Mouse (Mus musculus) lung, postnatal 0 days (tissue): Measurements from ENCODE around the gene C9orf72. TPM values are rescaled to one million over a fixed set of nuclear protein-coding genes. Genes with fewer than 3 reads are reported as not detected.

Experiments
- ATAC-seq: fragments of 200-750 bp; cut with Nextera tagmentation; 2 replicates; pipeline ENCODE4 v1.8.0; 2017; ENCODE audit warnings: moderate library complexity
- DNase-seq: peaks from one replicate; pipeline ENCODE4 v3.0.0-alpha.2; 2016; ENCODE audit warnings: low spot score
- H3K27ac ChIP-seq: fragments of 300-500 bp; sonication (generic); 2 replicates; pipeline ENCODE4 v1.5.1; 2014; ENCODE audit warnings: antibody characterized with exemption, mild to moderate bottlenecking, low read length, mixed read lengths
- H3K27me3 ChIP-seq: fragments of 300-500 bp; sonication (generic); replicated peaks from 2 replicates; pipeline ENCODE4 v1.6.1; 2014; ENCODE audit warnings: low read length, mixed read lengths; ENCODE audit not compliant: insufficient read depth
- H3K36me3 ChIP-seq: fragments of 300-500 bp; sonication (generic); 2 replicates; pipeline ENCODE4 v1.6.1; 2014; ENCODE audit warnings: low read length, mixed read lengths; ENCODE audit not compliant: insufficient read depth
- H3K4me1 ChIP-seq: fragments of 300-500 bp; sonication (generic); 2 replicates; pipeline ENCODE4 v1.6.1; 2014; ENCODE audit warnings: antibody characterized with exemption, low read depth, low read length, mixed read lengths; ENCODE audit not compliant: insufficient read depth
- H3K4me2 ChIP-seq: fragments of 300-500 bp; sonication (generic); replicated peaks from 2 replicates; pipeline ENCODE4 v1.6.1; 2014; ENCODE audit warnings: low read depth, mild to moderate bottlenecking, low read length, moderate library complexity, mixed read lengths
- H3K4me3 ChIP-seq: fragments of 300-500 bp; sonication (generic); 2 replicates; pipeline ENCODE4 v1.5.1; 2014; ENCODE audit warnings: low read depth, low read length
- H3K9ac ChIP-seq: fragments of 300-500 bp; sonication (generic); replicated peaks from 2 replicates; pipeline ENCODE4 v1.6.1; 2014; ENCODE audit warnings: low read depth, mild to moderate bottlenecking
- H3K9me3 ChIP-seq: fragments of 300-500 bp; sonication (generic); 2 replicates; pipeline ENCODE4 v1.6.1; 2016; ENCODE audit warnings: low read length, mixed read lengths
- CTCF ChIP-seq: IDR thresholded peaks from 2 replicates; pipeline ENCODE4 v1.5.1; 2016; ENCODE audit warnings: antibody characterized with exemption, mild to moderate bottlenecking
- EP300 ChIP-seq: IDR thresholded peaks from 2 replicates; pipeline ENCODE4 v1.6.1; 2016; ENCODE audit warnings: antibody characterized with exemption, mild to moderate bottlenecking, control low read depth
- WGBS: fragments of 180-500 bp; shearing (Covaris S2); extraction: QIAGEN DNeasy Blood & Tissue Kit; methylation state at CpG from one replicate; pipeline ENCODE4 v1.1.7; 2014; 5-methylcytosine and 5-hydroxymethylcytosine counted together
- polyA plus RNA-seq: library from polyadenylated mRNA; unstranded; fragments of >200 nt; fragmentation: Nextera tagmentation; extraction: Ambion mirVana; gene quantifications from 2 replicates; pipeline ENCODE4 v1.2.1, GENCODE M21; 2015

C9orf72 gene
- polyA plus RNA-seq, 1 experiment from 2014 or later, result 9.5 TPM

DNA sequence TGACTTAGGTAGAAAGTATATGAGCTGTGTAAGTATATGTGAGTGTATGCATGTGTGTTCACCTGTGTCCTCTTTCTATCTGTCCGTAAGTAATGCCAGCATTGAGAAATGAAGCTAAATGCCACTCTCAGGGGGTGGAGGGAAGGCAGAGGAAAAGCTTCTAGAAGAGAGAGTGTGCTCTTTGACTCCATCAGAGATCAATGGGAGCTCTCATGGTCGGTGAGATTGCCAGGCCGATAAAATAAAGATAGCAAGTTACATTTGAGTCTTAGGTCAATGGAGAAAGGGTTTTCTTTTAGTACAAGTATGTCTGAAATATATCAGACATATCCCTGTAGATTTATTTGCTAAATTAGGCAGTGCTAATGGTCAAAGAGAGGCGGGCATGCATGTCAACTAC lies 77.6 kb downstream of the C9orf72 start:
- H3K4me3 ChIP-seq, result no peak overlapping the region
- no peak overlapping the region for H3K27ac ChIP-seq
- no peak overlapping the region for H3K9ac ChIP-seq
- no peaks in the 10 kb centered on the region for H3K36me3 ChIP-seq
- H3K4me1 ChIP-seq, result no peaks in the 10 kb centered on the region
- WGBS, result 90% methylated on average over 4 of the region's 4 CpGs
- no peak overlapping the region for H3K4me2 ChIP-seq
- no peaks in the 10 kb centered on the region for H3K9me3 ChIP-seq
- DNase-seq (no peak), ATAC-seq (no peak)
- TF ChIP-seq CTCF (no peak), EP300 (no peak)
- H3K27me3 ChIP-seq, result no peaks in the 10 kb centered on the region

DNA sequence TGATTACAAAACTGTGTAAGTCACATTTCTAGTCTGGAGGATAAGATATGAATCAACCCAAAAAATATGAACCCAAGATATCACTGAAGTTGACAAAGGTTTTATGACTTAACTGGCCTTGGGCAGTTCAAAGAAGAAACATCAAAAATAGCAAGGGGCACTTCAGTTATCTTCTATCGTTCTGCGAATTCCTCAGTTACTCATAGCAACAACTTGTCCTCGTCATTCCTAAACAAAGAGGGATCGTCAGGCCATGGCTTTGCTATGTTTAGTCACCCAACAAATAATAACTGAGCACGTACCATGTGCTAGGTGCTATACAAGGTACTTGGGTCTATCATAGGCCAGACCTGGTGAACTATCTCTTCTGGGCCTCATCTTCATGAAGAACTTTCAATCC lies 79.4 kb downstream of the C9orf72 start:
- WGBS, result 67% methylated on average over 5 of the region's 5 CpGs
- H3K4me1 ChIP-seq, result no peaks in the 10 kb centered on the region
- H3K9me3 ChIP-seq, result no peaks in the 10 kb centered on the region
- H3K27ac ChIP-seq, result no peak overlapping the region
- no peak overlapping the region for H3K9ac ChIP-seq
- ATAC-seq, result no peak
- no peak for DNase-seq
- no peaks in the 10 kb centered on the region for H3K36me3 ChIP-seq
- TF ChIP-seq CTCF, result no peak
- no peak for TF ChIP-seq EP300
- H3K27me3 ChIP-seq, result no peaks in the 10 kb centered on the region
- H3K4me2 ChIP-seq, result no peak overlapping the region
- no peak overlapping the region for H3K4me3 ChIP-seq

GRCm38 (mm10) chr4:35145726-35146125 lies 80.2 kb downstream of the C9orf72 start:
- Histone ChIP-seq H3K36me3 (no peaks in the 10 kb centered on the region), H3K27ac (no peak overlapping the region), H3K4me1 (no peaks in the 10 kb centered on the region), H3K9me3 (no peaks in the 10 kb centered on the region), H3K4me2 (no peak overlapping the region), H3K27me3 (no peaks in the 10 kb centered on the region), H3K4me3 (no peak overlapping the region), H3K9ac (no peak overlapping the region)
- no peak for DNase-seq
- TF ChIP-seq CTCF, result no peak
- TF ChIP-seq EP300, result no peak
- WGBS, result 87% methylated on average over 10 of the region's 10 CpGs
- ATAC-seq, result no peak

GRCm38 (mm10) chr4:35143472-35144102 lies 82.4 kb downstream of the C9orf72 start:
- Histone ChIP-seq H3K27me3 (no peaks in the 10 kb centered on the region), H3K9me3 (no peaks in the 10 kb centered on the region), H3K4me2 (no peak overlapping the region), H3K9ac (no peak overlapping the region), H3K27ac (no peak overlapping the region), H3K4me3 (no peak overlapping the region), H3K4me1 (no peaks in the 10 kb centered on the region), H3K36me3 (no peaks in the 10 kb centered on the region)
- no peak for ATAC-seq
- 57% methylated on average over 12 of the region's 12 CpGs for WGBS
- DNase-seq, result no peak
- TF ChIP-seq EP300, result no peak
- no peak for TF ChIP-seq CTCF

Other genes with a start within 250 kb of the C9orf72 start
- gene Ifnk, start 74.1 kb downstream of the C9orf72 start, polyA plus RNA-seq, result 0.16 and 0.18 TPM in 2 replicates
- gene Mob3b, start 68.7 kb downstream of the C9orf72 start, polyA plus RNA-seq, result 14.7 and 14.8 TPM in 2 replicates